Mouse (Mus musculus): Measurements from ENCODE around the gene Nr2e1. TPM values are rescaled to one million over a fixed set of nuclear protein-coding genes. Genes with fewer than 3 reads are reported as not detected.

Gene Nr2e1
- 0.08 TPM in 1 of 2 replicates, not detected in the other for polyA plus RNA-seq (2016; fragmentation: Nextera tagmentation; extraction: Ambion mirVana)

GRCm38 (mm10) chr10:42583157-42583872 is at the start of gene Nr2e1, which contains the start of gene Ostm1:
Gene Nr2e1, minus strand, starts transcription at chr10:42583632.
Gene Ostm1, plus strand, starts transcription at chr10:42583822.
- ATAC-seq (ENCODE audit: insufficient number of reproducible peaks, low FRiP score): no peak
- Histone ChIP-seq H3K4me3 (peak within 1 kb of the TSS; percentile 40), H3K9me3 (replicated peaks) (0 out of 2 replicates have a peak, but pooled peaks cover 3% of the 10 kb centered on the region), H3K27me3 (replicated peaks) (peaks cover 91% of the 10 kb centered on the region), H3K27ac (ENCODE audit: poor library complexity, severe bottlenecking) (no peak within 1 kb of the TSS), H3K4me1 (replicated peaks) (peaks cover 42% of the 10 kb centered on the region), H3K9ac (no peak within 1 kb of the TSS), H3K36me3 (no peaks in the 10 kb centered on the region), H3K4me2 (peak within 1 kb of the TSS; percentile 60)
- WGBS: under 1% methylated on average over 43 of the region's 43 CpGs

- Histone ChIP-seq H3K36me3 (no peaks in the 10 kb centered on the region), H3K4me3 (peak overlapping the region; percentile 51), H3K27ac (ENCODE audit: poor library complexity, severe bottlenecking) (no peak overlapping the region), H3K4me2 (peak overlapping the region; percentile 80), H3K9me3 (replicated peaks) (no peaks in the 10 kb centered on the region), H3K4me1 (replicated peaks) (peaks cover 42% of the 10 kb centered on the region), H3K27me3 (replicated peaks) (peaks cover 95% of the 10 kb centered on the region), H3K9ac (peak overlapping the region; percentile 27; the same call in 1 of the 2 replicates)
- WGBS: 1% methylated on average over 38 of the region's 39 CpGs
- no peak for ATAC-seq (ENCODE audit: insufficient number of reproducible peaks, low FRiP score)
These were observed 49.3 kb upstream of the Nr2e1 start for GRCm38 (mm10) chr10:42632453-42633360.

- Histone ChIP-seq H3K9ac (no peak overlapping the region), H3K4me3 (peak overlapping the region; percentile 51), H3K27ac (ENCODE audit: poor library complexity, severe bottlenecking) (no peak overlapping the region), H3K4me2 (peak overlapping the region; percentile 80), H3K27me3 (replicated peaks) (peaks cover 96% of the 10 kb centered on the region), H3K9me3 (replicated peaks) (no peaks in the 10 kb centered on the region), H3K36me3 (no peaks in the 10 kb centered on the region), H3K4me1 (replicated peaks) (peaks cover 40% of the 10 kb centered on the region)
- no peak for ATAC-seq (ENCODE audit: insufficient number of reproducible peaks, low FRiP score)
- WGBS: under 1% methylated on average over 42 of the region's 42 CpGs
These were observed 48.5 kb upstream of the Nr2e1 start for GRCm38 (mm10) chr10:42631754-42632452.

- Histone ChIP-seq H3K4me1 (replicated peaks) (peaks cover 31% of the 10 kb centered on the region), H3K4me2 (no peak overlapping the region), H3K9me3 (replicated peaks) (no peaks in the 10 kb centered on the region), H3K9ac (no peak overlapping the region), H3K27me3 (replicated peaks) (peaks cover 97% of the 10 kb centered on the region), H3K4me3 (no peak overlapping the region), H3K36me3 (no peaks in the 10 kb centered on the region), H3K27ac (ENCODE audit: poor library complexity, severe bottlenecking) (no peak overlapping the region)
- no peak for ATAC-seq (ENCODE audit: insufficient number of reproducible peaks, low FRiP score)
- WGBS: 4% methylated on average over 19 of the region's 19 CpGs
These were observed 47.3 kb upstream of the Nr2e1 start for GRCm38 (mm10) chr10:42630596-42631355.

- Histone ChIP-seq H3K4me1 (replicated peaks) (no peaks in the 10 kb centered on the region), H3K4me3 (no peak overlapping the region), H3K36me3 (no peaks in the 10 kb centered on the region), H3K27ac (ENCODE audit: poor library complexity, severe bottlenecking) (no peak overlapping the region), H3K9ac (no peak overlapping the region), H3K27me3 (replicated peaks) (peaks cover 75% of the 10 kb centered on the region), H3K9me3 (replicated peaks) (no peaks in the 10 kb centered on the region), H3K4me2 (no peak overlapping the region)
- 0 out of 2 replicates have a peak, but pooled peaks have one; percentile 51 for ATAC-seq (ENCODE audit: insufficient number of reproducible peaks, low FRiP score)
- WGBS: 75% methylated on average over 2 of the region's 2 CpGs
These were observed 42.5 kb upstream of the Nr2e1 start for GRCm38 (mm10) chr10:42625907-42626306.

DNA sequence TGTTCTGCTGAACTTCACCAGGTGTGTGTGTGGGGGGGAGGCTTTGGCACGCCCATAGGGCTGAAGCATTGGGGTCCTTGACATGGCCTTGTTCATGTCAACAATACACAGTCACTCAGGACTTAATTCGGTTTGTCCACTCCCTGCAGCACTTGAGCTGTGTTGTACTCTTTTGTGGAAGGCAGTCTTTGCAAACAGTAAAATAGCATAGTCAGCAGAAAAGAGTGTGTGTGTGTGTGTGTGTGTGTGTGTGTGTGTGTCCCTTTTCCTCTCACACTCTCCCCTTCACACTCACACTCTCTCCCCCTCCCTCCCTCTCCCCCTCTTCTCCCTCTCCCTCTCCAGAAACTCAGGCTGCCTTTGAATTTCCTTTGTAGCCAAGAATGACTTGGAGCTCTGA is 34.9 kb upstream of the Nr2e1 start:
- H3K4me2 ChIP-seq: no peak overlapping the region
- peaks cover 8% of the 10 kb centered on the region; the same call in 1 of the 2 replicates for H3K4me1 ChIP-seq (replicated peaks)
- H3K4me3 ChIP-seq: no peak overlapping the region
- H3K27ac ChIP-seq (ENCODE audit: poor library complexity, severe bottlenecking): no peak overlapping the region
- no peaks in the 10 kb centered on the region for H3K36me3 ChIP-seq
- peaks cover 80% of the 10 kb centered on the region for H3K27me3 ChIP-seq (replicated peaks)
- ATAC-seq (ENCODE audit: insufficient number of reproducible peaks, low FRiP score): no peak
- whole genome bisulfite sequencing: 47% methylated on average over 2 of the region's 2 CpGs
- H3K9me3 ChIP-seq (replicated peaks): no peaks in the 10 kb centered on the region
- no peak overlapping the region for H3K9ac ChIP-seq

DNA sequence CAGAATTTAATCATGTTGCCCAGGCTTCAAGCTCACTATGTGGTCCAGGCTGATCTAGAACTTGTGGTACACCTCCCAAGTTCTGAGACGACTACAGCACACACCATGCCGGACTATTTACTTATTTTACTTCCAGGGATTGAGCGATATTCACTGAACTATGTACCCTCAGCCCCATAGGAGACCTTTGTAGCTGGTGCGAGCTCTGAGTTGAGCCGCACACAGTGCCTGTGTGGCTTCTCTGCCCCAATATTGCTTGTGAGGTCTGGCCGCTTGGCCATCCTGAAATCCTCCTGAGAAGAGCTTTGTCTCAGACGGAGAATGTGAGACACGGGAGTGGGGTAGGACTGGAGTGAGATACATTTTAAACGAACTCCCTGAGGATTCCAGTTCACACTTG is 31.3 kb upstream of the Nr2e1 start:
- Histone ChIP-seq H3K4me3 (no peak overlapping the region), H3K4me1 (replicated peaks) (peaks cover 10% of the 10 kb centered on the region; the same call in 1 of the 2 replicates), H3K36me3 (no peaks in the 10 kb centered on the region), H3K27ac (ENCODE audit: poor library complexity, severe bottlenecking) (no peak overlapping the region), H3K9me3 (replicated peaks) (peaks cover 3% of the 10 kb centered on the region; the same call in 1 of the 2 replicates), H3K9ac (no peak overlapping the region), H3K4me2 (peak overlapping the region; percentile 28; the same call in 1 of the 2 replicates), H3K27me3 (replicated peaks) (peaks cover 89% of the 10 kb centered on the region)
- no peak for ATAC-seq (ENCODE audit: insufficient number of reproducible peaks, low FRiP score)
- 10% methylated on average over 9 of the region's 9 CpGs for WGBS

GRCm38 (mm10) chr10:42613639-42614381 is 30.4 kb upstream of the Nr2e1 start:
- Histone ChIP-seq H3K4me3 (peak overlapping the region; percentile 49), H3K27ac (ENCODE audit: poor library complexity, severe bottlenecking) (no peak overlapping the region), H3K27me3 (replicated peaks) (peaks cover 88% of the 10 kb centered on the region), H3K9me3 (replicated peaks) (peaks cover 3% of the 10 kb centered on the region; the same call in 1 of the 2 replicates), H3K9ac (0 out of 2 replicates have a peak overlapping the region, but pooled peaks have one; percentile 54), H3K4me1 (replicated peaks) (peaks cover 10% of the 10 kb centered on the region; the same call in 1 of the 2 replicates), H3K4me2 (peak overlapping the region; percentile 80), H3K36me3 (no peaks in the 10 kb centered on the region)
- WGBS: 1% methylated on average over 38 of the region's 40 CpGs
- peak; percentile 63; the same call in 1 of the 2 replicates for ATAC-seq (ENCODE audit: insufficient number of reproducible peaks, low FRiP score)

GRCm38 (mm10) chr10:42613075-42613474 is 29.6 kb upstream of the Nr2e1 start:
- WGBS: 7% methylated on average over 12 of the region's 12 CpGs
- Histone ChIP-seq H3K4me3 (no peak overlapping the region), H3K4me2 (peak overlapping the region; percentile 30), H3K9ac (no peak overlapping the region), H3K36me3 (no peaks in the 10 kb centered on the region), H3K27ac (ENCODE audit: poor library complexity, severe bottlenecking) (no peak overlapping the region), H3K9me3 (replicated peaks) (peaks cover 5% of the 10 kb centered on the region; the same call in 1 of the 2 replicates), H3K4me1 (replicated peaks) (peaks cover 10% of the 10 kb centered on the region; the same call in 1 of the 2 replicates), H3K27me3 (replicated peaks) (peaks cover 88% of the 10 kb centered on the region)
- no peak for ATAC-seq (ENCODE audit: insufficient number of reproducible peaks, low FRiP score)
